ENCODE assay signal across 8 mouse cellular contexts in the genomic region with DNA sequence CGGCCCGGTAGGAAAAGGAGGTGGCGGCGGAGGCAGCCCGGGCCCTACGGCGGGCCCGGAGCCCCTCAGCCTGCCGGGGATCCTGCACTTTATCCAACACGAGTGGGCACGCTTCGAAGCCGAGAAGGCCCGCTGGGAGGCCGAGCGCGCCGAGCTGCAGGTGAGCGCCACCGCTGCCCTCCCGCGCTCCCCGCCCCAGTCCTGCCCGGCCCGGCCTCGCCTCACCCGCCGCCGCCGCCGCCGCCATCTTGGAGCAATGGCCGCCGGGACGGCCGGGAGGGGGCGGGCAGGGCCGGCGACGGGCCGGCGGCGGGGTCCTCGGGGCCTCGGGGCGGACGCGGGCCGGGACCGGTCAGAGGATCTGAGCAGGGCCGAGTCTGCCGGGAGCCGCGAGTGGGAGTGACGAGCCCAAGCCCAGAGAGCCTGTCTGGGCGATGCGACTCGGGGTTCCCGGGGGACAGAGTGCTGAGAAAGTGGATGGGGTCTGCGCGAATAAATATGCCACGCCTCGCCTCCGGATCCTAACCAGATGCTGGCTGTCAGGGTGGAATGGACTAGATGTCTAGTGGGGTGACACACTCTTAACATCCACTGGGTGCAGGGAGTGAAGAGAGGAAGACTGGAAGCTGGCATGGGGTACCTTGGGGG. TPM values are rescaled to one million over a fixed set of nuclear protein-coding genes. Genes with fewer than 3 reads are reported as not detected.
DNase-seq lines count a peak whose midpoint lies in the region; ATAC-seq and TF ChIP-seq lines count a peak whose summit lies in the region.

A gene (minus strand): TSS at position 258 of the 648 bp plus-strand sequence.

- 2% methylated on average over 46 of the region's 64 CpGs for WGBS in lung, adult 2 months
- WGBS in intestine, embryonic 16.5 days, result under 1% methylated on average over 46 of the region's 64 CpGs
- WGBS in thymus, adult 2 months, result under 1% methylated on average over 63 of the region's 64 CpGs

- no peaks in the 10 kb centered on the region for H3K9me3 ChIP-seq in intestine, embryonic 16.5 days (ENCODE audit: control insufficient read depth, low read length)

- peak; percentile 11; the same call in 1 of the 2 replicates for ATAC-seq in common myeloid progenitor, adult 5-6 weeks (replicated peaks; ENCODE audit: low read depth, poor library complexity, severe bottlenecking)
- ATAC-seq in intestine, embryonic 16.5 days, result peak; percentile 84

- H3K4me2 ChIP-seq in intestine, embryonic 16.5 days (ENCODE audit: low read depth, low read length), result peak within 1 kb of the TSS; percentile 79

- H3K9ac ChIP-seq in intestine, embryonic 16.5 days (ENCODE audit: low read depth, low read length), result peak within 1 kb of the TSS; percentile 99

- H3K4me3 ChIP-seq in lung, adult 2 months (replicated peaks; ENCODE audit: extremely low read depth, low read depth, low read length), result peak within 1 kb of the TSS; percentile 92
- peak within 1 kb of the TSS; percentile 86 for H3K4me3 ChIP-seq in intestine, embryonic 16.5 days (ENCODE audit: low read length)
- H3K4me3 ChIP-seq in thymus, adult 2 months (ENCODE audit: control insufficient read depth, insufficient read depth, low read length), result peak within 1 kb of the TSS; percentile 97

- peak; percentile 76 for DNase-seq in lung, adult 2 months
- DNase-seq in lung, postnatal 25 days (ENCODE audit: low spot score), result no peak
- no peak for DNase-seq in gonadal fat pad, adult 2 months (ENCODE audit: low read depth)
- peak; percentile 78 for DNase-seq in liver
- peak; percentile 74 for DNase-seq in neural tube, embryonic 10.5 days (ENCODE audit: extremely low spot score, low spot score)
- DNase-seq in thymus, adult 2 months, result peak; percentile 63

- no peak for TF ChIP-seq CTCF in lung, adult 2 months (IDR thresholded peaks at IDR 0.05; ENCODE audit: insufficient read depth, low read length)
- TF ChIP-seq CTCF in thymus, adult 2 months (IDR thresholded peaks at IDR 0.05; ENCODE audit: borderline replicate concordance, control insufficient read depth, extremely low read depth, insufficient read depth, low read length, poor library complexity), result peak; percentile 32; the same call in 1 of the 2 replicates

- H3K36me3 ChIP-seq in intestine, embryonic 16.5 days (ENCODE audit: control insufficient read depth, insufficient read depth, low read length), result no peaks in the 10 kb centered on the region
- H3K36me3 ChIP-seq in thymus, adult 2 months (ENCODE audit: control insufficient read depth, insufficient read depth, low read length), result no peaks in the 10 kb centered on the region

- no peak for TF ChIP-seq POLR2A in lung, adult 2 months (IDR thresholded peaks at IDR 0.05; ENCODE audit: borderline replicate concordance, extremely low read depth, low read depth, low read length)
- TF ChIP-seq POLR2A in thymus, adult 2 months (IDR thresholded peaks at IDR 0.05; ENCODE audit: control insufficient read depth, extremely low read depth, insufficient read depth, low read length, poor library complexity), result no peak; the same call in 1 of the 2 replicates

- peak within 1 kb of the TSS; percentile 93 for H3K27ac ChIP-seq in intestine, embryonic 16.5 days (ENCODE audit: low read length)
- 0 out of 2 replicates have a peak within 1 kb of the TSS, but pooled peaks have one; percentile 20 for H3K27ac ChIP-seq in thymus, adult 2 months (ENCODE audit: control insufficient read depth, insufficient read depth, low read length)

- H3K27me3 ChIP-seq in intestine, embryonic 16.5 days (replicated peaks; ENCODE audit: control insufficient read depth, insufficient read depth, low read length), result no peaks in the 10 kb centered on the region; the same call in 1 of the 2 replicates
- no peaks in the 10 kb centered on the region for H3K27me3 ChIP-seq in thymus, adult 2 months (ENCODE audit: control insufficient read depth, insufficient read depth, low read length)

- H3K4me1 ChIP-seq in lung, adult 2 months (ENCODE audit: control insufficient read depth, insufficient read depth, low read length), result peaks cover 20% of the 10 kb centered on the region
- H3K4me1 ChIP-seq in intestine, embryonic 16.5 days (ENCODE audit: control insufficient read depth, insufficient read depth, low read length), result peaks cover 38% of the 10 kb centered on the region
- H3K4me1 ChIP-seq in thymus, adult 2 months (replicated peaks; ENCODE audit: control insufficient read depth, insufficient read depth, low read length), result peaks cover 22% of the 10 kb centered on the region

RNA-seq across cellular contexts. Expression of the gene that starts here (rescaled TPM):
- 41.7 and 42.0 TPM in 2 replicates for polyA plus RNA-seq in lung, adult 2 months (2012; rRNA removed)
- 9.1 and 11.4 TPM in 2 replicates for total RNA-seq in common myeloid progenitor, adult 5-6 weeks (2017)
- polyA plus RNA-seq in gonadal fat pad, adult 2 months (2012; rRNA removed), result 25.6 and 28.9 TPM in 2 replicates
- 20.3 and 22.3 TPM in 2 replicates for polyA plus RNA-seq in intestine, embryonic 16.5 days (2015; fragmentation: Nextera tagmentation; extraction: Ambion mirVana)
- 48.7 and 51.5 TPM in 2 replicates for polyA plus RNA-seq in thymus, adult 2 months (2012; rRNA removed)

Comparison
In these comparisons a context has a peak if more than half of its experiments do, and no peak if none do; other contexts are left out.
1. DNase-seq: peak in lung, adult 2 months (single experiment), liver (single experiment), neural tube, embryonic 10.5 days (single experiment) and thymus, adult 2 months (single experiment); none in lung, postnatal 25 days (single experiment) and gonadal fat pad, adult 2 months (single experiment).
2. Peak in every context shown above with its lines, with median percentiles within 50 percentile points of each other: H3K4me3 ChIP-seq.